Mouse (Mus musculus) midbrain, embryonic 12.5 days (tissue): ENCODE results near the gene Inhbc. TPM values are rescaled to one million over a fixed set of nuclear protein-coding genes. Genes with fewer than 3 reads are reported as not detected.

Experiments used
- ATAC-seq: fragments of 200-750 bp; cut with Nextera tagmentation; 2 replicates; pipeline ENCODE4 v1.8.0; 2017; ENCODE audit warnings: low read depth, moderate TSS enrichment, moderate library complexity; ENCODE audit not compliant: low FRiP score
- H3K27ac ChIP-seq: fragments of 300-500 bp; sonication (generic); replicated peaks from 2 replicates; pipeline ENCODE4 v1.5.1; 2016; ENCODE audit warnings: mild to moderate bottlenecking
- H3K27me3 ChIP-seq: fragments of 300-500 bp; sonication (generic); 2 replicates; pipeline ENCODE4 v1.6.1; 2016; ENCODE audit warnings: mild to moderate bottlenecking
- H3K36me3 ChIP-seq: fragments of 300-500 bp; sonication (generic); 2 replicates; pipeline ENCODE4 v1.6.1; 2016
- H3K4me1 ChIP-seq: fragments of 300-500 bp; sonication (generic); 2 replicates; pipeline ENCODE4 v1.6.1; 2016
- H3K4me2 ChIP-seq: fragments of 300-500 bp; sonication (generic); replicated peaks from 2 replicates; pipeline ENCODE4 v1.6.1; 2016; ENCODE audit warnings: mild to moderate bottlenecking, moderate library complexity
- H3K4me3 ChIP-seq: fragments of 300-500 bp; sonication (generic); 2 replicates; pipeline ENCODE4 v1.5.1; 2016; ENCODE audit warnings: mild to moderate bottlenecking
- H3K9ac ChIP-seq: fragments of 300-500 bp; sonication (generic); replicated peaks from 2 replicates; pipeline ENCODE4 v1.6.1; 2016; ENCODE audit warnings: mild to moderate bottlenecking, moderate library complexity
- H3K9me3 ChIP-seq: fragments of 300-500 bp; sonication (generic); 2 replicates; pipeline ENCODE4 v1.6.1; 2016; ENCODE audit warnings: mild to moderate bottlenecking
- WGBS: fragments of 180-500 bp; shearing (Covaris S2); methylation state at CpG from one replicate; pipeline ENCODE4 v1.1.7; 2016; 5-methylcytosine and 5-hydroxymethylcytosine counted together
- polyA plus RNA-seq: library from polyadenylated mRNA; unstranded; fragments of >200 nt; fragmentation: Nextera tagmentation; extraction: Ambion mirVana; gene quantifications from 2 replicates; pipeline ENCODE4 v1.2.1, GENCODE M21; 2016

The Inhbc gene
- not detected in 2 replicates for polyA plus RNA-seq

DNA sequence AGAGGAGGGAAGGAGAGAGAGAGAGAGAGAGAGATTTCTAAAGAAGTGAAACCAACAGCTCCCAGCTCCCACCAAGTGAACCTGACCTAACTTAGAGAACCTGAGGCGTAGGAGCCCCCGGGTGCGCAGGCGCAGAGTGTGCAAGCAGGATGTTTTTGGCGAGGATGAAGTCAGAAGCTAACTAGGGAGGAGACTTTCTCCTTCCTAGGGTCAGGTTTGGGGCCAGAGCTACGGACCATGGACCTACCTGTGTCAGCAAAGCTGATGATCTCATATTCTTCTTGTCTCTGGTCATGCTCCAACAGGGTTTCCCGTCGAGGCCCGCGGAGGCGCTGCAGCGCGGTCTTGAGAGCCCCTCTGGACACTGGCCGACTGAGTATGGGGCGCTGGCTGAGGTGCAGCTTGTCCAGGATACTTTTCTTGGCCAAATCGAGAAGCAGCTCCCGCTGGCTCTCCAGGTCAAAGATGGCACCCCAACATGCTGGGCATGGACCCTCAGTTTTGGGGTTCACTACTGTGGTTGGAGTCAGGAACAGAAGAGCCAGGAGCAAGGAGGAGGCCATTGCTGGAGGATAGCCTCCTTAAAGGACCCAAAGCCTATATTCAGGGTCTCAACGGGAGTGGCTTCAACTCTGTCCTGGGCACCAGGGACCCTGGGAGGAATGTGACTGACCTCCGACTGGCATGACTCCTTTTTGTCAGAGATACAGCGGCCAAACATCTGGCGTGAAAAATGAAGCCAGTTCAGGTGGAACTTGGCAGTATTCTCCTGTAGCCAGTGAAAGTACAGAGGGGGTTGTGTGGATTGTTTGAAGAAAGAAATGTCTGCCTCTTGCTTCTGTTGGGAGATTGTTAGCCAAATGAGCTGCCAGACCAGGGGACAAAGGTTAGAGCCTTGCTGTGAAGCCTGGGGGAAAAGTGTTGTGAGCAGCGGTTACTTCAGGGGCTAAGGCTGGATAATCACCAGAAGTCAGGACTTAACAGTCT lies at the start of gene Inhbc:
Gene Inhbc (minus strand): TSS at position 598 of the 987 bp plus-strand sequence.
- ATAC-seq: no peak
- Histone ChIP-seq H3K4me1 (no peaks in the 10 kb centered on the region), H3K27ac (no peak within 1 kb of the TSS), H3K9me3 (no peaks in the 10 kb centered on the region), H3K27me3 (no peaks in the 10 kb centered on the region), H3K9ac (no peak within 1 kb of the TSS), H3K4me2 (no peak within 1 kb of the TSS), H3K36me3 (no peaks in the 10 kb centered on the region), H3K4me3 (no peak within 1 kb of the TSS)
- WGBS: 78% methylated on average over 22 of the region's 22 CpGs

DNA sequence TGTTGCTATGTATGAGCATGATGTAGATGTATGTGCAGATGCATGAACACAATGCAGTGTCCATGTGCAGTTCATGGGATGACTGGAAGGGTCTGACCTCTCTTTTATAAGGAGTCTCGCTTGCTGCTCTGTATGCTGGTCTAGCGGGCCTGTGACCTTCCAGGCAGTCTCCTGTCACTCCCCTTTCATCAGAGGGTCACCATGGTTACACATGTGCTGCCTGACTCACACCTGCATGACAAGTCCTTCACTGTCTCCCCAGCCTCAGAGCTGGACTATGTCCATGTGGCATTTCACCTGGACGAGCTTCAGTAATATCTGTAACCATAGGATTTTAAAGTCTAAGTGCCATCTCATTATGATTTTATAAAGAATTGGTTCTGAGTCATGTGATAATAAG lies 43.9 kb upstream of the Inhbc start:
- WGBS: 79% methylated on average over 3 of the region's 3 CpGs
- H3K4me3 ChIP-seq: no peak overlapping the region
- 0 out of 2 replicates have a peak, but pooled peaks cover 3% of the 10 kb centered on the region for H3K4me1 ChIP-seq
- no peaks in the 10 kb centered on the region for H3K27me3 ChIP-seq
- no peak for ATAC-seq
- H3K9ac ChIP-seq: no peak overlapping the region
- 0 out of 2 replicates have a peak, but pooled peaks cover 3% of the 10 kb centered on the region for H3K36me3 ChIP-seq
- no peak overlapping the region for H3K4me2 ChIP-seq
- H3K27ac ChIP-seq: no peak overlapping the region
- H3K9me3 ChIP-seq: no peaks in the 10 kb centered on the region

GRCm38 (mm10) chr10:127413585-127413984 lies 43.4 kb upstream of the Inhbc start:
- Histone ChIP-seq H3K4me1 (0 out of 2 replicates have a peak, but pooled peaks cover 3% of the 10 kb centered on the region), H3K9me3 (no peaks in the 10 kb centered on the region), H3K27ac (no peak overlapping the region), H3K4me3 (no peak overlapping the region), H3K9ac (no peak overlapping the region), H3K27me3 (no peaks in the 10 kb centered on the region), H3K4me2 (no peak overlapping the region), H3K36me3 (0 out of 2 replicates have a peak, but pooled peaks cover 3% of the 10 kb centered on the region)
- no peak for ATAC-seq
- 83% methylated on average over 1 of the region's 1 CpGs for WGBS

DNA sequence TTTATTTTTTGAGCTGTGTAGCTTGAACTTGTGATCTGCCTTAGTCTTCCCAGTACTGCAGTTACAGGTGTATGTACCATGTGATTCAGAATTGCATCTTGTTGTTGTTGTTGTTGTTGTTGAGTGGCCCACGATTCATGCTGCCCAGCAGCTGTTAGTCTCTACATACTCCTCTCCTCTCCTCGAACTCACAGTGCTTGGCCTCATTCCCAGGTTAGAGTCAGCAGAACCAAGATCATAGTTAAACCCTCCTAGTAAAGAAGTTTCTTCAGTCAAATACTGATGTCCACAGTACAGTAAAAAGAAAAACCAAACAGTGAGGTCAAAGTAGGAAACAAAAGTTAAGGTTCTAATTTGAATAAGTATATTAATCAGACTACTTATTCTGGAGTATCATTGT lies 42.5 kb upstream of the Inhbc start:
- WGBS: 93% methylated on average over 2 of the region's 2 CpGs
- Histone ChIP-seq H3K4me1 (0 out of 2 replicates have a peak, but pooled peaks cover 3% of the 10 kb centered on the region), H3K27me3 (no peaks in the 10 kb centered on the region), H3K9ac (no peak overlapping the region), H3K4me3 (no peak overlapping the region), H3K36me3 (0 out of 2 replicates have a peak, but pooled peaks cover 3% of the 10 kb centered on the region), H3K9me3 (no peaks in the 10 kb centered on the region), H3K4me2 (no peak overlapping the region), H3K27ac (no peak overlapping the region)
- no peak for ATAC-seq

GRCm38 (mm10) chr10:127412101-127412500 lies 41.9 kb upstream of the Inhbc start:
- no peaks in the 10 kb centered on the region for H3K27me3 ChIP-seq
- no peak for ATAC-seq
- 0 out of 2 replicates have a peak, but pooled peaks cover 3% of the 10 kb centered on the region for H3K36me3 ChIP-seq
- H3K4me1 ChIP-seq: 0 out of 2 replicates have a peak, but pooled peaks cover 3% of the 10 kb centered on the region
- H3K4me2 ChIP-seq: no peak overlapping the region
- no peak overlapping the region for H3K4me3 ChIP-seq
- 48% methylated on average over 5 of the region's 5 CpGs for WGBS
- no peak overlapping the region for H3K9ac ChIP-seq
- no peak overlapping the region for H3K27ac ChIP-seq
- H3K9me3 ChIP-seq: no peaks in the 10 kb centered on the region

DNA sequence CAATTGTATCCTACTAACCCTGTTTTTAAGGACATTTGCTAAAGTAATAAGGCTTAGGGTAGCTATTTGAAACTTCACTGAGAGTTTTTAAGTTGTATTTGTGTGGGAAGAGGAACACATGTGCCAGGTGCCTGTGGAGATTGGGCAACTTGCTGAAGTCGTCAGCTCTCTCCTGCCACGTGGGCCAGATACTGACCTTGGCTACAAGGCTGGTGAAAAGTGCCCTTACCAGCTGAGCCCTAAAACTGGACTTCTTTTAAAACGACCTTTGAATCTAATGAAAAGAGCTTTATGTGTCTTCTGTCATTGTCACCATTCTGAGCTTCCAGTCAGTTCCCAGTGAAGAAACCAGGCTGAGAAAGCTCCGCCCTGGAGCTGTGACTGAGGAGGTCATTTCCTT lies 37.2 kb upstream of the Inhbc start:
- Histone ChIP-seq H3K9me3 (no peaks in the 10 kb centered on the region), H3K9ac (no peak overlapping the region), H3K4me3 (no peak overlapping the region), H3K36me3 (peaks cover 6% of the 10 kb centered on the region; the same call in 1 of the 2 replicates), H3K4me2 (no peak overlapping the region), H3K4me1 (0 out of 2 replicates have a peak, but pooled peaks cover 3% of the 10 kb centered on the region), H3K27me3 (no peaks in the 10 kb centered on the region), H3K27ac (no peak overlapping the region)
- ATAC-seq: no peak
- 70% methylated on average over 4 of the region's 4 CpGs for WGBS

GRCm38 (mm10) chr10:127404701-127405100 lies 34.5 kb upstream of the Inhbc start:
- Histone ChIP-seq H3K27ac (no peak overlapping the region), H3K4me1 (no peaks in the 10 kb centered on the region), H3K9ac (no peak overlapping the region), H3K36me3 (peaks cover 31% of the 10 kb centered on the region), H3K4me2 (no peak overlapping the region), H3K9me3 (no peaks in the 10 kb centered on the region), H3K27me3 (no peaks in the 10 kb centered on the region), H3K4me3 (no peak overlapping the region)
- no peak for ATAC-seq
- WGBS: 97% methylated on average over 3 of the region's 3 CpGs

GRCm38 (mm10) chr10:127391774-127392173 lies 21.5 kb upstream of the Inhbc start:
- ATAC-seq: no peak
- H3K36me3 ChIP-seq: peaks cover 16% of the 10 kb centered on the region
- no peak overlapping the region for H3K4me3 ChIP-seq
- 85% methylated on average over 6 of the region's 6 CpGs for WGBS
- H3K27ac ChIP-seq: no peak overlapping the region
- no peaks in the 10 kb centered on the region for H3K9me3 ChIP-seq
- no peaks in the 10 kb centered on the region for H3K4me1 ChIP-seq
- no peak overlapping the region for H3K9ac ChIP-seq
- H3K4me2 ChIP-seq: no peak overlapping the region
- H3K27me3 ChIP-seq: no peaks in the 10 kb centered on the region

DNA sequence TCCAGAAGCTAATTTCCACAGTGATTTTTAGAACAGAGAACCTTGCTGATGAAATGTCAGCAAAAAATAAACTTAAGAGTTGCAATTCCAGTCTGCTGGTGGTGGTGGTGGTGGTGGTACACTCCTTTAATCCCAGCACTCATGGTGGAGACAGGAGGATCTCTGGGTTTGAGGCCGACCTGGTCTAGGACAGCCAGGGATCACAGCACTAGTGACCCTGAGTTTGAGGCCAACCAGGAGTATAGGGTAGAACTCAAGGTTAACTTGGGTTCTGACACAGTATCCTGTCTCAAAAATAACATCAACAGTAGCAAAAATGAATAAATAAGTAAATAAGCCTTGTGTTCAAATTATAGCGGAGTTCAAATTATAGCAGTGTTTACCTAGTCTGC lies 11.5 kb upstream of the Inhbc start:
- Histone ChIP-seq H3K9me3 (no peaks in the 10 kb centered on the region), H3K4me1 (peaks cover 12% of the 10 kb centered on the region), H3K27me3 (no peaks in the 10 kb centered on the region), H3K4me3 (peak overlapping the region; percentile 63), H3K4me2 (peak overlapping the region; percentile 72), H3K27ac (no peak overlapping the region), H3K9ac (peak overlapping the region; percentile 74; the same call in 1 of the 2 replicates), H3K36me3 (no peaks in the 10 kb centered on the region)
- no peak for ATAC-seq
- WGBS: 53% methylated on average over 2 of the region's 2 CpGs

- under 1% methylated on average over 30 of the region's 79 CpGs for WGBS
These were observed 10.8 kb upstream of the Inhbc start for GRCm38 (mm10) chr10:127380767-127381742.

GRCm38 (mm10) chr10:127380251-127380691 lies 10.0 kb upstream of the Inhbc start, which contains the start of gene R3hdm2:
R3hdm2 (plus strand) TSS chr10:127380327.
- H3K9ac ChIP-seq: peak within 1 kb of the TSS; percentile 74
- peak within 1 kb of the TSS; percentile 89 for H3K27ac ChIP-seq
- no peaks in the 10 kb centered on the region for H3K36me3 ChIP-seq
- H3K27me3 ChIP-seq: no peaks in the 10 kb centered on the region
- peak within 1 kb of the TSS; percentile 72 for H3K4me2 ChIP-seq
- peak; percentile 97 for ATAC-seq
- H3K4me3 ChIP-seq: peak within 1 kb of the TSS; percentile 63
- under 1% methylated on average over 53 of the region's 53 CpGs for WGBS
- peaks cover 12% of the 10 kb centered on the region for H3K4me1 ChIP-seq
- H3K9me3 ChIP-seq: no peaks in the 10 kb centered on the region

More at GRCm38 (mm10) chr10:127380767-127381742, 10.8 kb upstream of the Inhbc start:
- H3K4me1 ChIP-seq: peaks cover 12% of the 10 kb centered on the region
- peak overlapping the region; percentile 89 for H3K27ac ChIP-seq
- H3K9ac ChIP-seq: peak overlapping the region; percentile 74
- H3K36me3 ChIP-seq: no peaks in the 10 kb centered on the region
- H3K4me2 ChIP-seq: peak overlapping the region; percentile 72
- peak overlapping the region; percentile 63 for H3K4me3 ChIP-seq
- no peaks in the 10 kb centered on the region for H3K27me3 ChIP-seq
- ATAC-seq: peak; percentile 82
- no peaks in the 10 kb centered on the region for H3K9me3 ChIP-seq
